Mouse (Mus musculus): Measurements from ENCODE around the gene Nr4a2. TPM values are rescaled to one million over a fixed set of nuclear protein-coding genes. Genes with fewer than 3 reads are reported as not detected.
A peak's percentile ranks its signal among the peaks of the same experiment; 100 is the strongest.

Gene Nr4a2
- total RNA-seq, 2 experiments from 2014 or later: 1.7 to 6.6 TPM

- ATAC-seq (ENCODE audit: poor library complexity, severe bottlenecking): no peak
These were observed 10.9 kb downstream of the Nr4a2 start for GRCm38 (mm10) chr2:57112949-57113348.

DNA sequence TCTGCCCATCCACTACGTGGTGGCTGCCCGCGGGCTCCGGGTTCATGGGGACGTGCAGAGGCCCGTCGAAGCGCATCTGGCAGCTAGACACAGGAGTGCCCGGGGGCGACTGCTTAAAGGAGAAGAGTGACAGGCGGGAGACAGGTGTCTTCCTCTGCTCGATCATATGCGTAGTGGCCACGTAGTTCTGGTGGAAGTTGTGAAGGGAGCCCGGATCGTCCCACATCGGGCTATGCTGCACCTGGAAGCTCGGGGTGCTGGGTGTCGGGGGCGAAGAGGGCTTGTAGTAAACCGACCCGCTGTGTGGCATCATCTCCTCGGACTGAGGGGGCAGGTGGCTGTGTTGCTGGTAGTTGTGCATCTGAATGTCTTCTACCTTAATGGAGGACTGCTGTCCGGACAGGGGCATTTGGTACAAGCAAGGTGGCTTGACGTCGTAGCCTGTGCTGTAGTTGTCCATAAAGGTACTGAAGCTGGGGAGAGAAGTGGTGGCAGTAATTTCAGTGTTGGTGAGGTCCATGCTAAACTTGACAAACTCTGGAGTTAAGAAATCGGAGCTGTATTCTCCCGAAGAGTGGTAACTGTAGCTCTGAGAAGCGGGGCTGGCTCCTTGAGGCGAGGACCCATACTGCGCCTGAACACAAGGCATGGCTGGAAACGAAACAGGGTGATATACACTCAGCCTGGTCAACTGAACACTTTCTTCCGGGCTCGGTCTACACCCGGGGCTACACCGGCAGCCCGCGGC, 11.8 kb downstream of the Nr4a2 start:
- ATAC-seq (ENCODE audit: poor library complexity, severe bottlenecking): no peak

- ATAC-seq (ENCODE audit: poor library complexity, severe bottlenecking): no peak
These were observed 12.6 kb downstream of the Nr4a2 start for GRCm38 (mm10) chr2:57111011-57111790.

- no peak for ATAC-seq (ENCODE audit: poor library complexity, severe bottlenecking)
These were observed 13.4 kb downstream of the Nr4a2 start for GRCm38 (mm10) chr2:57110401-57110800.

GRCm38 (mm10) chr2:57109926-57110325, 13.9 kb downstream of the Nr4a2 start:
- ATAC-seq (ENCODE audit: poor library complexity, severe bottlenecking): no peak

DNA sequence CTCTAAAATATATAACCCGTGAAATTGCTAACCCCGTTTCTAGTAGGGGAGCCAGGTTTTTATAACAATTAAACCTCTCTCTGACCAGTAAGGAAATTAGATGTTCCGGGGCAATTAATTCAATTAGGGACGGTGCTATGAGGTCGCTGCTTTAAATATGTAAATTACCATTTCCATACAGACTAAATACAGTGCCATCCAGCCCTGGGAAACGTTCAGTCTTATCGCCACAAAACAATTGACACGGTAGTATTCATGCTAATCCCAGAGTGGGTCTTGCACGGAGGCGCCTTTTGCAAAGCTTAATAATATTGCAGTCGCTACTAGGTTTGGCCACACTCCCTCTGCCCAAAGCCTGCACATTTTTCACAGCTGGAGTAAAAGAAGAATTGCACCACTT, 14.5 kb downstream of the Nr4a2 start:
- ATAC-seq (ENCODE audit: poor library complexity, severe bottlenecking): no peak

- peak; percentile 61 for ATAC-seq (ENCODE audit: poor library complexity, severe bottlenecking)
These were observed 15.4 kb downstream of the Nr4a2 start for GRCm38 (mm10) chr2:57108349-57108930.

GRCm38 (mm10) chr2:57105401-57105800, 18.4 kb downstream of the Nr4a2 start:
- ATAC-seq (ENCODE audit: poor library complexity, severe bottlenecking): no peak

GRCm38 (mm10) chr2:57104731-57105130, 19.1 kb downstream of the Nr4a2 start:
- no peak for ATAC-seq (ENCODE audit: poor library complexity, severe bottlenecking)

GRCm38 (mm10) chr2:57103845-57104660, 19.8 kb downstream of the Nr4a2 start:
- ATAC-seq (ENCODE audit: poor library complexity, severe bottlenecking): no peak

DNA sequence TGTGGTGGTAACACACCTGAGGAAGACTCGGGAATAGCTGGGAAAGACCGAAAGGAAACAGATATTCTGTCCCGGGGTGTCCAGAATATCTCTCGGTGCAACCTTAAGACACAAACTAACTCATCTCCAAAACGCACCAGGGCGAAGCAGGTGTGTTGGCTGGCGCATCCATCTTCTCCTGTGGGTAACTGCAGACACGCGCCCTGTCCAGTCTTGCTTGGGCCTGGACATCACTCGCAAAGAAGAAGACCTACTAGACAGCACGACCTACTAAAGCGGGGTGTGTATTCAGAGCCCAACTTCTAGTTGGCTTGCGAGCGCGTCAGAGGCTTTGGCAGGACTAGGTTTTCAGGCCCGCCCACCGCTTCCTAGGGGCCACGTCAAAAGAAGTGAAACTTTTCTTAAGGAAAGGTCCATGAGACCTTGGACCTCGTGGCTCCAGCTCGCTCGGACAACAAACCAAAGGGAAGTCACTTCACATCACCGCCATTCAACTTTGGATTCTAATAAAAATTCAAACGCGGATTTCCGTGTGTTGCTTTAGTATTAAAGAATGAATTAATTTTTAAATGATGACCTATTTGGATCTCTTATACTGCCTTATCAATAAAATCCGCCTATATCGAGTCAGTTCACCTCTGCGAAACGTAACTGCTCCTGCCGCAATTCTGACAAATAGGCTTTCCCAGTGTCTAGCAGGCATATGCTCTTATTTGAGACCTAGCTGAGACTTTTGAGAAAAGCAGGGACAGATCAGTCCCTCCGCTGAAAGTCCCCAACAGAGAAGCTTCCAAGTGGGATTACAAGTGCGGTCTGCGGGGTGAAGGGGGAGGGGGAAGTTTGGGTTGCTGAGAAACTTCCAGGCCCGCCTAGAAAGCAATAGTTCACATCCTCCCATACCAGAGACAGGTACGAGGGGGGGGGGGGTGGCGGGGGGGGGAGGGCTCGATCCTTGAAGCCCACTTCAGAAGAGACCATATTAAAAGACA, 20.7 kb downstream of the Nr4a2 start:
- peak; percentile 53 for ATAC-seq (ENCODE audit: poor library complexity, severe bottlenecking)

DNA sequence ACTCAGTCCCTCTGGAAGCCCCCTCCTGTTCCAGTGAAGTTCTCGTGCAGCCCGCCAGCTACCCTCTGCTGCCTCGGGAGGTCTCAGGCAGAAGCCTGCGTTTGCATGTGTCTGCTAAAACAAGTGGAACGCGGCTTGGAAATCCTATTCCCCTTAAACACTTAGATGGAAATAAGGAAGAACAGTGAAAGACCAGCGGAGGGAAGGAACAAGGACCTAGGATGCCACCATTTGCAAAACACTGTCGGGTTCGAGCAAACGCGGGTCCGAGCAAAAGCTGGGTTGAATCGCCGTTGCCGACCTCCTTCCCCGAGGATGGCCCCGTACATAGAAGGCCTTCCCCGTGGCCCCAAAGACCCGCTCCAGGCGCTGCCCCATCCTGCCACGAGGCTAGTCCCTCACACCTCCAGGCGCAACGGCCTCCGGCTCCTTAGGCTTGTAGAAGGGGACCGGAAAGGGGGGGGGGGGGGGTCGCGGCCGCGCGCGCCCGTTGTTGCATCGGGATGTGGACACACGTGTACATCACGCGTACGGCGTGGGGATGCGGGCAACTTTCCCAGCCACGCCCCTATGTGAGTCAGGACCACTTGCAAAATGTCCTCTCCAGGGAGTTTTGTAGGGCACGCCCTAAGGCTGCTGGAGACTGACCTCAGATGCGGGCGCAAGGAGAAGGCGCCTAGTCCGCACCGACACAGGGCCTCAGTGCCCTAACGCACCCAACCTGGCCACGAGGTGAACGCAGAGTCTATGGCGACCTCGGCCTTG, 21.5 kb downstream of the Nr4a2 start:
- peak; percentile 66 for ATAC-seq (ENCODE audit: poor library complexity, severe bottlenecking)

DNA sequence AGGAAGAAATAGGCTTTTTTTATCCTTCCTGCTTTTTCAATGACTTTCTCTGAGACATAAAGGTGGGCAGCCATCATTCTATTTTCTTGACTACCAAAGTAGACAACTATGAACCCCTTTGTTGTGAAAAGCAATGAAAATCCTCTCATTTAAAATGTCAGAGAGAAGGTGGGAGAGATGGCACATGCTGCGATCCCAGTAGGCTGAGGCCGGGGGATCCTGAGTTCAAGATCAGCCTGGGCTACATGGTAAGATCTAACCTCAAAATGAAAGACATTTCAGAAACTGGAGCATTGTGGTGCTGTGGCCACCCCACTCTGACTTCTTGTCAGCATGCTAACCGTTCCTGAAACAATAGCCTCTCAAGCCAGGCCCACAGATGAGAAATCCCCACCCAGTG, 23.6 kb downstream of the Nr4a2 start:
- ATAC-seq (ENCODE audit: poor library complexity, severe bottlenecking): no peak

DNA sequence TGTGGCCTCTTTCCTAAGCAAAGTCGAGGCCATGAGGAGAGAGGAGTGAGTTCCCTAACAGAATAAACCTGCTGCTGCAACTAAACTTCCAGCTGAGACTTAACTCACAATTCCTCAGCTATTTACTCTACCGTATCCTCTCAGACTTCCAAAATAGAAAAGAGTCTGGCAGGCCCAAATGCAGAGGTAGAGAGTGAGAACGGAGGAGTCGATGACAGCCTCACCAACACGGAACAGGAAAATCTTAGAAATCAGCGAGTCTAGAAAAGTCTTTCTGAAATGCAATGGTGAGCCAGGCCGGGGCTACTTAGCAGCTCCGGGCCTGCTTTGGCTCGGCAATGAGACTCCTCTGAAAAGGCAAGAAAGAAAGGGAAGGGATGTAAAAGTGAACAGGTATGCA, 51.4 kb downstream of the Nr4a2 start:
- ATAC-seq (ENCODE audit: poor library complexity, severe bottlenecking): no peak

GRCm38 (mm10) chr2:57063480-57063879, 60.3 kb downstream of the Nr4a2 start:
- no peak for ATAC-seq (ENCODE audit: poor library complexity, severe bottlenecking)

Measured in megakaryocyte, adult 5-6 weeks (primary cell).